In genomic region chr3:122516327-122516695, GRCm38 (mm10) we compare ENCODE assay signal across 12 mouse cellular contexts.
"Had no signal": no experiment of that assay in that cellular context is flagged by ENCODE, and none has a peak within 500 bp of the region (broad histone marks: within the 10 kb centered on the region; RNA-seq: fewer than 3 reads in every experiment).

No protein-coding gene starts in this region.

- H3K27ac ChIP-seq: liver, embryonic 14.5 days; midbrain, embryonic 13.5 days; neural tube, embryonic 15.5 days; stomach, embryonic 15.5 days had no signal

- H3K27me3 ChIP-seq: midbrain, embryonic 13.5 days; neural tube, embryonic 15.5 days; stomach, embryonic 15.5 days had no signal

- H3K4me2 ChIP-seq: limb, embryonic 13.5 days; midbrain, embryonic 13.5 days; neural tube, embryonic 15.5 days; stomach, embryonic 15.5 days had no signal

- H3K9me3 ChIP-seq: limb, embryonic 13.5 days; midbrain, embryonic 13.5 days; neural tube, embryonic 15.5 days; stomach, embryonic 15.5 days had no signal

- H3K9ac ChIP-seq: limb, embryonic 13.5 days; liver, embryonic 14.5 days; midbrain, embryonic 13.5 days; neural tube, embryonic 15.5 days; stomach, embryonic 15.5 days had no signal

- H3K36me3 ChIP-seq: midbrain, embryonic 13.5 days; neural tube, embryonic 15.5 days; stomach, embryonic 15.5 days had no signal

- ATAC-seq: midbrain, embryonic 13.5 days had no signal

- H3K4me3 ChIP-seq: left cerebral cortex, adult 2 months; limb, embryonic 13.5 days; midbrain, embryonic 13.5 days; myocyte; neural tube, embryonic 15.5 days; stomach, embryonic 15.5 days had no signal

- DNase-seq: kidney, postnatal 14 days; lung, adult 18-20 months; retina, postnatal 1 day; right cerebral cortex, postnatal 4 days; thymus, postnatal 36 days had no signal
